Mouse (Mus musculus) cerebellum, postnatal 25 days (tissue): ENCODE data around the gene Mapk14.
A peak's percentile ranks its signal among the peaks of the same experiment; 100 is the strongest.

Experiments used
- DNase-seq, 2 experiments: peaks; one replicate each; pipeline ENCODE4 v3.0.0; 2021; ENCODE audit warnings: mixed read lengths in 2 of 2

The Mapk14 gene

DNA sequence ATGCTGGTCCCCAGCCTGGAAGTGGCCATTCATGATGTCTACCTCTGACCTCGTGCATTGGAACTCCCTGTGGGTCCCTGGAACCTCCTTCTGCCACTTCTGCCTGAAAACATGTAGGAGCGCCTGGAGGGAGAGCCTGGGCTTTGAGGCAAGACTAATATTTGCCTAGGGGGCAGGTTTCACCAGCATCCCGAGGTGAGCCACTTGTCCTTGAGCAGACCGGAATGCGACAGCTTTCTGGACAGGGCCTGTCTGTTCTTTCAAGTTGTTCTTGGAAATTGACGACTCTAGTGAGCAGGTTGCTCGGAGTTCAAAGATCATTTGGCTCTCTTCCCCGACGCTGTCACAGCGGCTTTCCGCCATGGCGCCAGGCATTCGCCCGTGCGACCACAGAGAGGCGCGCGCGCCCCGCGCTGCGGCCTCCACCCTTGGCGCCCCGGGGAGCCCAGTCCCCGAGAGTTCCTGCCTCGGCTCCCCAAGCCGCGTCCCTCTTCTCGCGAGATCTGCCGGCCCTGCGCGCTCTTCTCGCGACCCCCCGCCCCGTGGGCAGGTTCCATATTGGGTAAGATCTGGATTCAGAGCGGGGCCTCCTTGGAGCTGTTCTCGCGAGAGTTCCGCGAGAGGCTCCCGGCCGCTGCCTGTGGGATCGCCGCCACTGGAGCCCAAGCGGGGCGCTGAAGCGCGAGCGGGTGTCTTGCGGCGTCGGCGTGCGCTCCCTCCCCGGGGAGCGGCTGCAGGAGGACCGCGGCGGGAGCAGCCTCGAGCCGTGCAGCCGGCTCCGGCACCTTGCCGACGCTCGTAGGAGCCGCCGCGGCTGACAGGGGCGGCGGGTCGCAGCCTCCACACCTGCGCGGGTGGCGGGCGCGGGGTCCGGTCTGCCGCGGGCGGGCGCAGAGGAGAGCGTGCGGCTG is at the start of gene Mapk14:
TSS of gene Mapk14 (plus strand) at position 554 of the 911 bp plus-strand sequence.
- DNase-seq = peak; percentile 100

DNA sequence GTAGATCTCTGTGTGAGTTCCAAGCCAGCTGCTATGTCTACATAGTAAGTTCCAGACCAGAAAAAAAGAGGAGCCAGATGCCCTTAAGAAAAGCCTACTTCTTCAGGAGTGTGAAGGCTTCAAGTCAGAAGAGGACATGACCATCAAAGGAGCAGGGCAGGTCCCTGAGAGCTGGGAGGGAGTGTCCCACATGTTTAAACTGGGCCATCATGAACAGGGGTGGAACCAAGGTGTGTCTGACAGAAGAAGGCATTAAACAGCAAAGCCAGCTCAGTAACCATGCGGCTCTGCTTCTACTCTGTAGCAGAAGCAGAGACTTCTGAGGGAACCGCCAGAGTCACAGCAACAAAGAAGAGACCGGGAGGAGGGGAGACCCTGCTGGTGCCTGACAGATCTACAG is 47.4 kb upstream of the Mapk14 start:
- DNase-seq = no peak

DNA sequence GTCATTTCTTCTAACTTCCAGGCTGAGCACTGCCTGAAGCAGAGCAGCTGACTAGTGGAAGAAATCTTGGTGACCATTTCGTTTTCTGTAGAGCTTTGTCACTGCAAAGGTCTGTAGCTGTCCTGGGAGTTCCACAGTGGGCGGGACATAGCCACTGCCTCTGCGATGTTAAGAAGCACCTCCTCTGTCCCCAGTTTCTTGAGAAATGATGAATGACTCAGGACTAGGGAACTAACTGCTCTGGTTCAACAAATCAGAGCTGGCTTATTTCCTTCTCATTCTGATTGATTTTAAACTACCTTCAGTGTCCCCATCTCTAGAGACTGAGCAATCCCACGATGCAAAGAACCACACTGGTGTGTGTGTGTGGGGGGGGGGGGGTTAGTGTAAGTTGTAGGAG is 47.0 kb upstream of the Mapk14 start:
- no peak for DNase-seq

DNA sequence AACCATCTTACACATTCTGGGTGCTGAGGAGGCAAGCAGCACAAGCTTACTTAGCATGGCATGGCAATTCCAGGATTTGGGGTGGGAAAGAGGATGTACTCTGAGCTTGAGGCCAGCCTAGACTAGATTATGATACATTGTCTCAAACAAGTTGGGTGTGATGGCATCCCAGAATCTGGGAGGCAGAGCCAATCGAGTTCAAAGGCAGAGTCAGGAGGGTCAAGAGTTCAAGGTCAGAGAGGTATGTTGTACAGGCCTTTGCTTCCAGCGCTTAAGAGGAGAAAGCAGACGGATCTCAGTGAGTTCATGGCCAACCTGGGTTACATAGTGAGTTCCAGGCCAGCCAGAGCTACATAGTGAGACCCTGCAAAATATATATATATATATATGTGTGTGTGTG is 44.9 kb upstream of the Mapk14 start:
- no peak for DNase-seq

DNA sequence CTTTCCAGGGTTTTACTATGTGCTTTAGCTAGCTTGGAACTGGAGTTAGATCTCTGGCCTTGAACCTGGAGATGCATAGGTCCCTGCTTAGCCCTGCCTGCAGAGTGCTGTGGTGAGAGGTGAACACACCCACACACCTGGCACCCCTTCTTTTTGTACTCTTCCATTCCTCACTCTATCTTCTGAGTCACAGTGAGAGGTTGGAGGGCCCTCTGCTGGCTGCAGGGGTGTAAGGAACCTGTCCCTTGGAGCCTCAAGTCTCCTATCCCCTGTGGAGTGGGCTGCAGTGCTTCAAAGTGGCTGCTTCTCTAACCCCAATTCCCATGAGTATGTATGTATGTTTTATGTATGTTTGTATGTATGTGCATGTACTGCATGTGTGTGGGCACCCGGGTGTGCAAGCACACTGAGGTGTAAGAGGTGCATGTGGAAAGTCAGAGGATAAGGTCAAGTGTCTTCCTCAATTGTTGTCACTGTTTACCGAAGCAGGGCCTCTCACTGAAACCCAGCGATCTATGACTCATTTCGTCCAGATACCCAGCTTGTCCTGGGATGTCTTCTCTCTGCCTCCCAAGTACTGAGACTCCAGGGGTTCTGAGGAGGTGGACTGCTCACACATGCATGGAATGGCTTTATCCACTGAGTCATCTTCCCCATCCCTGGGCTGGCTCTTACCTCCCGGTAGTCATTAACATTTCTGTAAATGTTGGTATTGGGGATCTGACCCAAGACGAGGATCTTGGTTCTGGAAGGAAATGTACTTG is 42.3 kb upstream of the Mapk14 start:
- DNase-seq = peak; percentile 28 to 56

DNA sequence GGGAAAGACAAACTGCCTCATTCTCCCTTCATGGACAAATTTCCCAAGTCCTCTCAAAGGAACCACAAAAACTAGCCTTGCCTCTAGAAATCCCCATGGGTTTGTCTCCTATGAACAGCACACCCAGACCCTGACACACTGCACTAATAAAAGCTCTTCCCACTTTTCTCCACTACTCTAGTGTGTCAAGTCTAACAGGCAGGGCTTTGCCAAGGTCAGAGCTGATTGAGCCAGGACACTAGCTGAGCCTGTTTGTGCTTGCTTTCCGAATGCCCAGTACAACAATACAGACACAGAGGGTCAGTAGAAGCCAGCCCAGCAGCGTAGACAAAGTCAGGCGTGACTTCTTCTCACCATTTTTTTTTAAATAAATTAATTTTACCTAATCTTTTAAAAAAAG is 40.9 kb upstream of the Mapk14 start:
- DNase-seq = no peak

DNA sequence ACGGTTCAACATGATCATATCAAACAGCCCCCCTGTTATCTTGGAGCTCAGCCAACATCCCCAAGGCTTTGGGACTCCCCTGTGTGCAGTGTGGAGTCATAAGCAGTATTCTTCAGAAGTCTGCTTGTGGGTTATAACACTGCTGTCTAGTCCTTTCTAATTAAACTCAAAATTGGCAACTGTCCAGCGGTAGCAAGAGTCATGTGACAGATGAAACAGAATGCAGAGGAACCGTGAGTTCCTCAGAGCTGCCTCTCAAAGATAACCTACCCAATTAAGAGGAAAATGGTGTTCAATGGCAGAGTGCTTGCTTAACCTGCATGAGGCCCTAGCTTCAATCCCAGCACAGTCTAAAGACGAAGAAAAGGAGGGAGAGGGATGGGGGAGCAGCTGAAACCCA is 33.2 kb upstream of the Mapk14 start:
- DNase-seq = no peak

DNA sequence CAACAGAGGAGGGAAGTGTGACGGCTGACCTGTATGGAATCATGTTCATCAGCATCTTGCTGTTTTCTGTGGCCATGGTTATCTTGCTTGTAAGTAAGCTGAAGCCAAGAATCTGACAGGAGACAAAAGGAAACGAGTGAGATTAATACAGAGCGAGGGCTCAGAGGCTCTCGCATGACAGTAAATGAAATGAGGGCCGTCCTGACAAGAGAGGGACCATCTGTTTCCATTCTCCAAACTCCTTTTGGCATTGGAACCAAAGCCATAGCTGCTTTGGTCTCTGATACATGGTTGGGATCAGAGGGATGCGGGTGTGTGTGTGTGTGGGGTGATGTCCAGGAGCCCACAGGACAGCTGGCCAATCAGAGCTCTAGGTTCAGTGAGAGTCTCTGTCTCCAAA is 31.6 kb upstream of the Mapk14 start:
- DNase-seq = no peak

DNA sequence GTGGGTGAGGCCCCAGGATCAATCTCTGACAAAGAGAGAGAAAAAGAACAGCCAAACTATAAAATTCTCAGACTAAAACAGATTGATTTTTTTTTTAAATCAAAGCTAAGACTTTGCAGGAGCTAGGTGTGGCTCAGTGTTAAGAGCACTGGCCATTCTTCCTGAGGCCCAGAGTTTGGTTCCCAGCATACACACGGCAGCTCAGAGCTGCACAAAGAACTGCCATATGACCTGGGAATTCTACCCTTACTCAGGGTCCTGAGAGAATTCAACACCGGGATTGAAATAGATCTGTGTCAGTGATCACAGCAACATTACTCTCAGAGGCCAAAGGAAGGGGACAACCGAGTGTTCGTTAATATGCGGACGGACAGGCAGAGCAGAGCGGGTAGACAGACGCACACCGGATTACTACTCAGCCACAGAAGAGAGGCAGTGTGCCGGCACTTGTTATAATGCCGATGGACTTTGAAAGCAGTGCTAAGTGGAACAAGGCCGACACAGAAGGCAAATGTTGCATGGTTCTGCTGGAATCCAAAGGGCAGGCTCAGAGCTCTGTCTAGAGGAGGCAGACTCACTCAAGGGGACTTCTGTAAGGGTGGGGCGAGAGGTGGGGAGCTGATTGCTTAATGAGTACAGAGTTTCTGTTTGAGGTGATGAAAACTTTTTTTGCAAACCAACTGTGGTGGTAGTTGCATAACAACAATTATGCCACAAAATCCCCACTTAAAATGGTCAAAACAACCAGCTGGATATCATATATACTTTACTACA is 8.6 kb upstream of the Mapk14 start:
- DNase-seq = no peak

DNA sequence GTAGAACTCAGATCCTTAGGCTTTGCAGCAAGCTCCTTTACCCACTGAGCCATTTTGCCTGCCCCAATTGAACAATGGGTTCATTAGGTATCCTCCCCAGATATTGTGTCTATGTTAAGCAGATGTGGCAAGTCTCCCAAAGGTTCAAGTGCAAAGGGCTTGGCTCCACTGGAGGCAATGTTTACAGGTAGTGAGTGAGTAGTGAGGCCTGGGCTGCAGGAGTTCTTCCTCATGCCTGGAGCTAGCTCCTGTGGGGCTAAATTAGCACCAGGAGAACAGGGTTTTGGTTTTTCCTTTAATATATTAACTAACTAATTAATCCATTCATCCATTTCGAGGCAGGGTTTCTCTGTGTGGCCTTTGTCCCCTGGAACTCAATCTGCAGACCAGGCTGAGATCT is 7.5 kb upstream of the Mapk14 start:
- DNase-seq = no peak

DNA sequence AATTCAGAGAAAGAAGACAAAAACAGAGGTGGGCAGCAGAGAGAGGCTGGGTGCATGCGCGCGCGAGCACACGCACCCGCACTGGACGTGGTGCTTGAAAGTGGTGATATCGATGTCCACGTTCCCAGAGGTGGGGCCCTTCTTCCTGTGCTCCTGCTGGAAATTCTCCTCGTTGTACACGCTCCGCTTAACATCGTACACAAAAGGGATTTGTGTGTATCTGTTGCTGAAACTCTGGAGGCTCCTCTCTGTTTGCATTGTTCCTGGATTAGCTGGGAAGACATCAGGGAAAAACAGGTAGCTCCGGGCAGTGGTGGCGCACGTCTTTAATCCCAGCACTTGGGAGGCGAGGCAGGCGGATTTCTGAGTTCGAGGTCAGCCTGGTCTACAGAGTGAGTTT is 6.5 kb upstream of the Mapk14 start:
- no peak for DNase-seq

DNA sequence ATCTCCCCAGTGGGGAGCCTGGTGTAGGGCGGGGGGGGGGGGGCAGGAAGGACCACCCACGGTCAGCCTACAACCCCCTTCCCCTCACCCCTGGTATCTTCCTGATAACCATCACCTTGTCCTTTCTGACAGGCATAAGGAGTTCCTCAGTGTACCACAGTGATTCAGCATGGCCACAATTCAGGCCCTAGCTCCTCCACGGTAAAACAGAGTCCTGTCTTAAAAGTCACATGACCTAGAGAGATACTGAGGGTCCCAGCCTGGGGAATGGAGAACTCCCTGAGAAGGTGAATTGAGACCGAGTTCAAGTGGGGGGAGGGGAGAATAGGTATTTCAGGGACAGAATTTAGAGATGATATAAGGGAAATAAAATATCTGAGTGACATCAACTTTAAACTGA is 3.8 kb upstream of the Mapk14 start:
- DNase-seq = no peak

DNA sequence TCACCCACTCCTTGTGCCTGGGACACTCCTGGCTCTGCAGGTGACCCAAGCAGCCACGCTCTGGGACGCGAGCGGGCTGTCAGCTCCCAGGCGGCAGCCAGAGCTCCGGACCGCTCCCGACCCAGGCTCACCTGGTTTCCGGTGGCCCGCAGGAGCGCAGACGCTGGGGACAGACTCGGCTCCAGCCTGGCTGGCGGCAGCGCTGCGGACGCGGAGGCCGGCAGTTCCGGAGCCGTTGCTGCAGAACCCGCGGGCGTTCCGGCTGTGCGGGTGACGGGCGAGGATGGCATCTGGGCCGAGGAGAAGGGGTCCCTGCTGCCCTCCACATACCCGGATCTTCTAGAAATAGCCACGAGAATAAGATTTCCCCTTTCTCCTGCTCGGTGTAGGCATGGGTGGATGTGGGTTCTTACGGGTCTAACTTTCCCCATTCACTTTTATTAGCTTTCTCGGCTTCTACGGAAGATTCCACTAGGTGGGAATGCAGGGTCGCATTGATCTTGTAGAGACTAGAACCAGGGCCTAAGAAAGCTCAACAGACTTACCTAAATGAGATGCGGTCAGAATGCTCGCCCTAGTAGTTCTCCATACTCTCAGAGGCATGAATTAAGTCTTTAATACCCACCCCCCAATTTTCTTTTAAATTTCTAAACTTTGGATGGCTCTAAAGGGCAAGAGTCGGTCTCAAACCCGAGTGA is 1.4 kb upstream of the Mapk14 start, which contains the start of gene Slc26a8:
TSS of gene Slc26a8 (minus strand) at position 648 of the 698 bp plus-strand sequence.
- DNase-seq = peak; percentile 79 to 80

DNA sequence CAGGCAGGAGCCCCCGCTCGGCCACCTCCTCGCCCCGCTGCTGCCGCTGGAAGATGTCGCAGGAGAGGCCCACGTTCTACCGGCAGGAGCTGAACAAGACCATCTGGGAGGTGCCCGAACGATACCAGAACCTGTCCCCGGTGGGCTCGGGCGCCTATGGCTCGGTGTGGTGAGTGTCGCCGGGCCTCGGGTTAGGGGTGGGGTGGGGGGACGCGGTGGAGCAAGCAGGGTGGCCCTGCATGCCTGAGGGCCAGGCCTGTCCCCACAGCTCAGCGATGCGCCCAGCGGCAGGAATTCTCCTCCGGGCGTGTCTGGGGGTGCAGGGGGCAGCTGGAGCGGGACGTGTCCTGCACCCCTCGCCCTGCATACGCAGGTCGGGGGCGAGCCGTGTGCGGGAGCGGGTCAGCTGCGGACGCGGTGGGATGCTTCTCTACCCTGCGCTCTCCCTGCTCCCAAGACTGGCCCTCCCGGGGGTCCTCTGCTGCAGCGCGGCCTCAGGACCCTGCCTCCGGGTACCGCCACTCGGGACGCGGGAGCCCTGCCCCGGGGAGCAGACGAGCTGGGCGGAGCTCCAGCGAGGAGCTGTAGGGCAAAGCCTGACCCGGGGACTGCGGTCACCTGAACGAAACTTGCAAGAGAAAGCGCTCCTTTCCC is 685 bp downstream of the Mapk14 start:
- DNase-seq = peak; percentile 68 to 73

DNA sequence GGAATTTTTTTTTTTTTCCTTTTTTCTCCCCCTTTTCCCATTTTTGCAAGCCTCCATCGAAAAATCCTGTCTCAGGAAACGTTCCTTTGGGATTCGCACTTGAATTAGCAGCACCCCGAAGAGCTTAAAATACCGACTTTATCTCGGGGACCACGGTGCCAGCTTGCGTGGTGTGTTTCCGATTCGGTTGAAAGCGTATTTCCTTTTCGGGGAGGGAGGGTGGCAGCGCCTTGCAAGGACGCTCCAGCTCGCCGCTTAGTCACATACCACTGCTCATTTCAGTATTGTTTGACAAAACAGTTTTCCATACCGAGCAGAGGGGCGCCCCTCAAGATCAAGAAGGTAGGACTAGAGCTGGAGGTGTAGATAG is 1.2 kb downstream of the Mapk14 start:
- peak; percentile 64 to 73 for DNase-seq

DNA sequence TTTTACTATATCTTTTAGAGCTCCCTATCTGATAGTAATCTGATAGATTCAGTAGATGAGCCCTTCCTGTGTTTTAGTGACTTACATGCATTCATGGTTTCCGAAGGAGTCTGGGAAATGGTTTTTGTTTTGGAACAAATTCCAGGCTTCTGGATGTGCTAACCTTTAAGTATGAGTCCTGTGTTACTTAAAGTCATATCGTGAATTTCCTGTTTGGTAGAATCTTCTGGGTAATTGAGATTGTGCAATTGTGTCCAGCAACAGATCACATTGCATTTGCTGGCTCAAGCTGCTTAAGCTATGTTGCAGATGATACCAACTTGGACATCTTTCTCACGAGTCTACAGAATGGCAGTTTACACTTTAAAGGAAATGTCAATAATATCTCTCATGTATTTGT is 2.0 kb downstream of the Mapk14 start:
- DNase-seq = no peak

DNA sequence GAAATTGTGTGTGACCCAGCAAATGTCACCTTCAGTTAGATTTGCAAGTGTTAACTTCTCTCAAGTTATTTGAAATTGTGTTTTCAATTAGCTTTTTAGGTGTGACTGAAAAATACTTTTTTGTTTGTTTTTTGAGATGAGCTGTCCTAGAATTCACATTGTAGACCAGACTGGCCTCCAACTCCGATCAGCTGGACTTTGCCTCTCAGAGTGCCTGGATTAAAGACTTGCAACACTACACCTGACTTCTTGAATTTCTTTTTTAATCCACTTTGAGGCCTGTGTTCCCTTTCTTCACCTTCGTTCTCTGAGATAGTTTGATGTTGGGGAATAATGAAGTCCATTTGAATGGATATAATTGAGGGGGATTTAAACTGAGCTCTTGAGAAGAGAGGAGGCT is 2.9 kb downstream of the Mapk14 start:
- no peak for DNase-seq

DNA sequence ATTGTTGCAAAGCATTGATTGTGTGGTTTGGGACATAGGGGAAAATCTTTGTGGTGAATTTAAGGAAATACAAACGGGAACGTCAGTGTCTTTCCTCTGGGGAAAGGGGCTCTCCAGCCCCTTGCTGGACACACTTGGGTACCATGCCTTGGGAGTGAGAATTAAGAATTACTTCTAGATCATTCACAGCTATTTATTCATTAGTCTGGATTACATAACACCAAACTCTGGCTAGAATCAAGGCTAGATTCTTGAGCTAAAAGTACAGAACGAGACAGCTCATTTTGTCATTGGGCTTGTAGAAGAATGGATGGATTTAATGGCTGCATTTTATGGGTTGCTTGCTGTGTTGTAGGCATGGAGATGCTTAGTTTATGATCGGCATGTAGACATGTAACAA is 3.7 kb downstream of the Mapk14 start:
- DNase-seq = no peak

DNA sequence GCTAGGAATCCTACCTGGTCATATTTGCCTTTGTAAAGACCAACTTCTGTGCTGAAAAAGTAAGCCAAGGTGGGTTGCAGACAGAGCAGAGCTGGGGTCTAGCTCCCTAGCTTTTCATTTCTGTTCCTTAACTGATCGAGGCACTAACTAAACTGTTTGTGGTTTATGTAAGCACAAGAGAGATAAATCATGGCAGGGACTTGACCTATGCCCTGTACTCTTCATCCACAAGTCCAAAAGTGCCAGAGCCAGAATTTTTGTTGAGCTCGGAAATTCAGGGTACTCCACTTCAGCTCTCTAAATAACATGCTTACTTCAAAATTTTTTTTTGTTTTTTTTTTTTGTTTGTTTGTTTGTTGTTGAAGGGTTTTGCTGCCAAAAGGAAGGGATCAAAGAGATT is 5.5 kb downstream of the Mapk14 start:
- no peak for DNase-seq

DNA sequence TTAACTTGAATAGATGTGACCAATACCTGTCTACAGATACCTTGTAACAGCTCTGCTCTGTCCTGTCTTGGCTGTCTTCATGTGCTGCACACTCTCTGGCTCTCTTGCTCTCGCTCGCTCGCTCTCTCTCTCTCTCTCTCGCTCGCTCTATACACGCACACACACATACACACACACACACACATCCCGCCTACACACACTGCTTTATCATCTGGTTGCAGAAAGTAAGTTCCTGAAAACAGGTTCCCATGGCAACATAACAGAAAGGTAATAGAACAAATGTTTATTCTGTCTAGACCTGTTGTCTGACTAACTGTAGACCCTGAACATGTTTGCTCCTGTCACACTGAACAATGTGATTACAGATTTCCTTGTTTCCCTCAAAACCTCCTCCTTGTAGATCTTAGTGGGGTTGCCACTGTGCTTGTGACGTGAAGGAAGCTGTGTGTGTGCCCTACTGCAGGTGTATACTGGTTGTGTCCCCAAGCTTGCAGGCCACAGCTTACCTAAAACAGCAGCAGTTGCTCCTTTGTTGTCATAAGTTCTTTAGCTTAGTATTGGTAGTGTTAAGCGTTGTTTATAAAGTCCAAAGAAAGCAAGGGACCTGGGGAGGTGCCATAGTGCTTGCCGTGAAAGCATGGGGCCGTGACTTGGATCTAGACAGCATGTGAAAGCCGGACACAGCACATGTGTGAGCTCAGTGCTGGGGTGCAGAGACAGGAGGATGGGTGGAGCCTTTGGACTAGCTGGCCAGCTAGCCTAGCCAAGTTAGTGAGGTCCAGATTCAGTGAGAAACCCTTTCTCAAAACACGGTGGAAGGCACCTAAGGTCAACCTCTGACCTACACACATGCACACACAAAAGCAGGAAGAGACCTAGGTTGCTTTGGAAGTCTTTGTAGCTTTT is 6.4 kb downstream of the Mapk14 start:
- DNase-seq = peak; percentile 45 to 51

DNA sequence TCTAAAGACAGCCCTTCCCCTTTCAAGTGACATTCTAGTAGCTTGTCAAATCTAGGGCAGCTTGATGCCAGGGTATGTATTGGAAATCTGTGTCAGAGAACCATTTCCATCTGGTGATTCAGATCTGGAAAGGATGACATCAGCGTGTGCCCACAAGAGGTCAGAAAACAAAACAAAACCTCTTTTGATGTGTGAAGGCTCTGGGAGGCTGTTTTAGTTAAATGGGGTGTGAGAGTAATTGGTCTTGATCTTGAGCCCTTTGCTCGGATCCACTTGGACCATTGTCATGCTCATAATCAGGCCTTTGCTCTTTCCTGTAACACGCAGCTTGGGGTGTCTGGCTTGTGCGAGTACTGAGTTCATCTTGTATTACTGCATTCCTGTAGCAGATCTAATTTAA is 7.1 kb downstream of the Mapk14 start:
- peak; percentile 38 to 41 for DNase-seq
